Mouse (Mus musculus) hindlimb bud, embryonic 11.5 days (tissue): ENCODE measurements around the gene Cd3g.

Experiments used
- DNase-seq: peaks from one replicate; pipeline ENCODE4 v3.0.0-alpha.2; 2012; ENCODE audit warnings: low read depth, low spot score; ENCODE audit errors: extremely low spot score

Gene Cd3g

DNA sequence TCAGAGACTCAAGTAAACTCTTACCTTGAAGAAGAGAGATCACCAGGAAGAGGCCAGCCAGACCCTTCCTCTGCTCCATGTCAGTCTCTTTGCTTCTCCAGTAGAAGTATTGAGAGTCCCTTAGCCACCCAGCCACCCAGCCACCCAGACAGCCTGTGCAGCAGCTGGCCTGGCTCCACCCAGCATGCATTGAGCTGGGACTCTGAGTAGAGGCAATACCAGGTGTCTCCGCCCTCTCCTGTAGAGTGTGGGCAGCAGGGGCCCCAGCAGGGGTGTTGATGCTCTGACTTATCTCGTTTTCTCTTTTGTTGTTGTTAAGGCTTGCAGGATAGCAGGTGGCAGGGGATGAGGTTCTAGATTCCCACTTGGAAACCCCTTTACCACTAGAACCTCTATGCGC, at the start of gene Cd3g:
Gene Cd3g (minus strand): TSS at position 190 of the 400 bp plus-strand sequence.
- DNase-seq = no peak

DNA sequence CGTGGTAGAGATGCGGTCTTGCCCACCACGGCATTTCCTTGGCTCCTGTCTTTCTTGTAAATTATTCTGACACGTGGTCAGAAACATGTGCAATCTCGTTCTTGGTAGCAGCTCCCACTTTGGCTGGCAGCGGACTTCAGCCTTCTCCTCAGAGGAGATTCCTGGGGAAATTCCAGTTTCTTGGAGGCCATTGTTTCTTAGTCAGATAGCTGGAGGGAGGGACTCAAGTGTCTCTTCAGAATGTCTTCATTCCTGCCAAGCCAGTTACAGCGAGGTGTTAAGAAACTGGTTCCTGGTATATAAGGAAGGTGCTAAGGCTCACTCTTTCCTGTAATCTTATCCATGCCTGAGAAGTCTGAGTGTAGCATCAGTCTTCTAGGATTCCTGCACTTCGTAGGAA, 47.1 kb upstream of the Cd3g start:
- DNase-seq = no peak

DNA sequence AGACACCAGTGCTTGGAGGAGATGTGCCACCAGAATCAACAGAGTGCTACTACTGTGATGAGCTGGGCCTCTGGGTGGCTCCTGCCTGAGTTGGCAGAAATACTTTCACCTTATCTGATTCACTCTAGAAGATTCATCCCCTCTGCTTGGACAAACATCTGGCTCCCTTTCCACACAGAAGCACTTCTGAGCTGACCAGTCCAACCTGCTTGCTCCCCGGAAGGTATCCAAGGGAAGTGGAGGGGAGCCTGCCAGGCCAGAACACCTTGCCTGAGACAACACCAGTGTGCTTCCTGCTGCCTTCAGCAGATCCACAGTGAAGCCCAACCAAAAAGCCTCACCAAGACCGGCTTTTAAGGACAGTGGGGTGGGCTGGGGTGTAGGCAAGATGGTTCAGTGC, 44.0 kb upstream of the Cd3g start:
- DNase-seq = no peak

DNA sequence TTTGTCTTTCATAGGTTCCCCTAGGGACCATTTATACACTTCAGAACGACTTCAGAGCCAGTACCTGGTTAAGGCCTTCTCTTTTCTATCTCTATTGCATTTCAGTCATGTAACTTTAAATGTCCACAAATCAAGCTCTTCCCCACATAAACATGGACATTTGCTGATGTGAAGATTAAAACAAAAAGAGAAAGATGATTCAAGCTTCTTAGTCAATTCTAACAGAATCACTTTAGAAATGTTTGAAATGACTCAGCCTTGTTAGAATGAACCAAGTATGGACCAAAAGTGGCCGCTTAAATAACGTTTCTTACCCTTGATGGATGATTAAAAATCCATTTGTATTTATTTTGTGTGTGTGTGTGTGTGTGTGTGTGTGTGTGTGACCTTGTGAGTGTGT, 43.4 kb upstream of the Cd3g start:
- no peak for DNase-seq

DNA sequence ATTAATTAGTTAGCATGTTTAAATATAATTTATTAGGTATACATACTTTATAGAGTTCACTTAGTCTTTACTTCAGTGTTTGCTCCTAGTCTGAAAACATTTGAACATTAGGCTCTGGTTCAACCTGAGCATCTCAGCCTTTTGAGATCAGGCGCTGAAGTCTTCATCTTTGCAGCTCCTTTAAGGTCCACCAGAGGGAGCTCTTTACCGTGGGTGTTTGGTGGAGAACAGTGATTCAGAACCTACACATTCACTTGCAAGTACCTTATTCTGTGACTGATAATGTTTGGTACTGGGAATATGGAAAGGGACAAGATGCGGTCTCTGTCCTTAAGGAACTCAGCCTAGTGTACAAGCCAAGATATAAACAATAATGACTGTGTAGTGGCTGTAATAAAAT, 42.6 kb upstream of the Cd3g start:
- peak; percentile 73 for DNase-seq

DNA sequence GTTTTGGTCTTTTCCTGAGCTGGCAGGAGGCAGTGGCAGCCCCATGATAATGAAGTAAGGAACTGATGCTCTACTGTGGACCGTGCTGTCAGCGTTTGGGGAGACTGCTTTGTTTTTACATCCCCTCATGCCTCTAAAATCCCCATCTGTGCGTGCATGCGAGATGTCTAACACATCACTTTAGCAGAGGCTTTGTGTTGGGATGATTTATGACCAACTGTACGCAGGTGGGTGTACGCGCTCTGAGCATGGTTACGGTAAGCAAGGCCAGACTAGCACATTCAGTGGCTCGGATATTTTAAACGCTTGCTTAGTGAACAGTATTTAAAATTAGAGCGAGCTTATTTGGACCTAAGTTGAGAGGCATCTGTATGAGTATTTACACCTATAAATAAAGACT, 37.8 kb upstream of the Cd3g start:
- DNase-seq = no peak

DNA sequence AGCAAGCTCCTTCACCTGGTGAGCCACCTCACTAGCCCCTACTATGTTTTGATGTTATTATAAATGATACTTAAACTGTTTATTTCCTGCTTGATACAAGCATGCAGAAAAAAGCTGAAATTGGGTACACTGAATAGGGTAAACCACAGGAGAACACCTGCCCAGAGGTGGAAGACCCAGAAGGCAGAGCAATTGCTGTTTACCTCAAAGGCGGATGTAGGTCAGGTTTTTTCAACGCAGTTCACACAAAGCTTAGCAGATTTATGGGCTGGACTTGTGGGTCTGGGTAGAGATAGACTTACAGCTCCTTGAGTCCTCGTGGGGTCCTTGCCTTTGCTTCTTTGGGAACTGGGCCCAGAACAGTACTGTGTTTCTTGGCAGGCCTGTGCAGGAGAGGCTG, 35.6 kb upstream of the Cd3g start:
- no peak for DNase-seq

DNA sequence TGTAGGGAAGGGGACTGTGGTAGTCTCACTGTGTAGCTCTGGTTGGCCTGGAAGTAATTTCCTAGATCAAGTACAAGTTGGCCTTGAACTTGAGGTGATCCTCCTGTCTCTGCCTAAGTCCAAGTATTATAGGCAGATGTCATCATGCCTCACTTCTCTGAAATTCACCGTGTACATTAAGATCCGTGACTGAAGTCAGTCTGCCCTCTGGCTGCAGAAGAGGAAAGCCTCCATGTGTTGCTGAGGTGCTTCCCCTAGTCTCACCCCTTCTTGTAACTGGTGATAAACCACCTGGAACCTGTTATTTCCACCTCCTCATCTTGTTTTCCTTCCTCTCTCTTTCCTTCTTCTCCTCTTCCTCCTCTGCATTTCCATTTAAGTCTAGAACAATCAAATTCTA, 34.6 kb upstream of the Cd3g start:
- DNase-seq = no peak

DNA sequence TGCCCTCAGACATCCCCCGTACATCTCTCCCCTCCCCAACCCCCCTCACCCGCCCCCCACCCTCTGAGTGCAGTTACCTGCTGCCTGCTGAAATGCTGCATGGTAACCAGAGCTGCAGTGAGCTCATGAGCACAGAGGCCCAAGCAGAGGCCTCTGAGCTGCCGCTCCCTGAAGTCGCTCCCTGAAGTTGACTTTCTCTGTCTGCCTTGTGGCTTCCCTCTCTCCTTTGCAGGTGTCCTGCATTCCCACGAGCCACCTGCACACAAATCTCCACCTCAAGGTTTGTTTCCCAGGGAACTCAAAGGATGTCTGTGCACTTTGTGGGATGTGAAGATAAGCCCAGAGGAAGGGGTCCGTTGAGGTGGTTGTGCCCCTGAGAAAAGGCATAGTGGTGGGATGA, 31.1 kb upstream of the Cd3g start:
- DNase-seq = no peak

DNA sequence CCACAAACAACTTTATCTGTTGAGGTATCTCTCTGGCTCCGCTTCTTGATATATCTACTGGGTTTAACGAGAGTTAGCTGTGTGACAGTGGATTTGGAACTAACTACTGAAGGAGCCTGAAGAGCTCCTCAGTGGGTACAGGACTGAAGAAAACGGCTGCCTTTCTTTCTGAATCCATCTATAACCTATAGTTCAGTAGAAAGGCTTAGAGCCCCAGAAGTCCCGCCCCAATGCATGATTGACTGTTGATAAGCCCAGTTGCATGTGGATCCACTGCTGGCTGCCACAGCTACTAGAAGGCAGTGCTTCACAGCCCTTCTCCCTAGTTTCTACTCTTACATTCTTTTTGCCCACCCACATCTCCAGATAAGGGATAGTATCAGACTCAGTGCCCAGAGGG, 30.2 kb upstream of the Cd3g start:
- DNase-seq = no peak

DNA sequence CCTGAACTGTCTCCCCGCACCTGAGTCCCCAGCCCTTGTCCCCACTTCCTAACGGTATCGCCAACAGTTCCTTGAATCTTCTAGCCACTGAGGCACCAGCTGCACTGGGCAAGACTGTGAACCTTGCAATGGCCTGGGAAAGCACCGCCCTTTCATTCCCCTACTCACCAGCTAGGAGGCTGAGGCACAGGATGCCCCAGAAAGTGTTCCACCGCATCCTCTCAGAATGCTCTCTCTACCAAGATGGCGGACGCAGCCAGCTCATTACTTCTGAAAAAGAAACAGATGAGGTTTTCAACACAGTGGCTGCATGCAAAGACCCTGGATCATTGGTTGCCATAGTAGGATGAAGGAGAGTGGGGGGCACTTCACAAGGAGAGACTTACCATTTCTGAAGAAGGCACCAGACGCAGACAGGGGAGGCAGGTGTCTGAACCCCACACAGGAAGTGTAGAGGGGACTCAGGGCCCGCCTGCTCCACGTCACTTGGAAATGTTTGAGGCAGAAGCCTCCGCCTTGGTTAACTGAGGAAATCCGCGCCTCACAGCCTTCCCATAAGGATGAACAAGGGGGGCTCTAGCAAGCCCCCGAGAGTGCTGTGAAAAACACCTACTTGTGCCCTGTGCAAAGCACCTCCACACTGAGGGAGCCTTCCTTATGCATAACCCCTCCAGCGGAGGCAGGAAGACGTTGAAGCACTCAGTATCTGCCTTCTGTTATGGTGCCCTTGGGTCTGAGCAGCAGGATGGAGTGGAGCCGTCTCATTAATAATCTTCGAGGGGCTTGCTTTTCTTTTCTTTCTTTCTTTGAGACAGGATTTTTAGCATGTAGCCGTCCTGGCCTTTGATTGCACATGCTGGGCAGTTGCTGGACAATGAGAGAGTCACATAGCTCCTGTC, 29.2 kb upstream of the Cd3g start, which contains the start of gene Cd3e:
Gene Cd3e (minus strand): TSS at position 448 of the 899 bp plus-strand sequence.
- DNase-seq = no peak

DNA sequence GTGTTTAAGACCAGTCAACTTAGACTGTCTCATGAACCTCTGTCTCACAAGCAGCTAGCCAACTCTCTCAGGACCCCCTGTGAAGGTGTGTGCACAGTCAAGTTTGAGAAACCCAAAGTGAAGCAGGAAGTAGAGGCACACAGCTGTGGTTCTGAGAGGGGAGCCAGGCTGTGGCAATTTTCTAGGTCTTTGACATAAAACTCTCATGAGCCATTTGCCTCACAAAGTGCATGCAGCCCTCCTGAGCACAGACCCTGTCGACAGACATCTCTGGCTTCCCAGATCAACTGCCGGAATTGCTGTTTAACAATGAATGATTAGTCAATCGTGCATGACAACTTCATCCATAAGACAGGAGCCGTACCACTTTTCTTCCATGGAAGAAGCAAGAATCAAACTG, 28.1 kb upstream of the Cd3g start:
- DNase-seq = no peak

DNA sequence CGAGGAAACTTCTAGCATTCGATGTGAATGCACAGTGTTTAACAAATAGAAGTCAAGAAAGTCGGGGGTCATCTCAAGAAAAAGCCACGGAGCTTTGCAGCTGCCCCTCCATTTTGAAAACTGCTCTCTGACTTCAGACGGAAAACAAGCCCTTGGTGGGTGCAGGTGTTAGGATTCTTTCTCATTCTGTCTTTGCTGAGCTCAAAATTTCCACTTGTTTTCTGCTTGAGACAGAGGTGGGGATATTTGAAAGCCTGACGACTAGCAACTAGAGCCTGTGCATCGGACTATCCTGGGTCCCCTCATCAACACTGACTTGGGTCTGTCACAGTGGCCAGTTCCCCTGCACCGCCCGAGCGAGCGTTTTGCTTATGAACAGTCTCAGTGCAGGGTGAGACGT, 27.2 kb upstream of the Cd3g start:
- no peak for DNase-seq

DNA sequence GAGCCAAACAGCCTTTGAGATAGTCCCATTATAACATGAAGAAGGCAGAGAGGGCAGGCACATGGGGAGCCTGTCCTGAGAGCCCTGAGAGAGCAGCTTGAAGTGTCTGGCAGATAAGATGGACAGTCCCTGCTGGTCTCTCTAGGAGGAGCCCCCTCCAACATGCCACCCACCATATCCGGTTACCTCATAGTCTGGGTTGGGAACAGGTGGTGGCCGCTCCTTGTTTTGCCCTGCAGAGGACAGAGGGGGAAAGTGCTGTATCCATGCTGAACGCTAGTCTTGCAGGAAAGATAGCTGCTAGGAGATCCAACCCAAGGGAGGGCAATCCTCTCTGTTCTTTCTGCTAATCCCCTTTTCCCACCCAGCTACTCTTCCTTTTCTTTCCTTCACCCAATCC, 20.0 kb upstream of the Cd3g start:
- no peak for DNase-seq

DNA sequence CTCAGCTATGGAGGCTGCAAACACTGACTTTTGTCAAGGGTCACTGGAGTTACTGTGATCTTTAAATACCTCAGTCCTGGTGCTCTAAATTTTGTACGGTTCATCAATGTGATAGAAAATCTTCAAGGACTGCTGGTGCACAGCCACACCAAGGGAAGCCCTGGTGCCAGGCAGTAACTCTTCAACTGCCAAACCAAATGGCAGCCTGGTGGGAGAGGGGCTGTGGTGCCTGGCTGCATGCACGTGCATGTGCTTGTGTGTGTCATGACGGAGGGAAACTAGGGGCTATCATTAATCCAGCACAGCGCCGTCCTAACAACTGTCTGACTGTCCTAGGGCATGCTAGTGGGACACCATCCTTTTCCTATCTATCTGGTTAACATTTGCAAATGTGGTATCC, 19.5 kb upstream of the Cd3g start:
- no peak for DNase-seq

DNA sequence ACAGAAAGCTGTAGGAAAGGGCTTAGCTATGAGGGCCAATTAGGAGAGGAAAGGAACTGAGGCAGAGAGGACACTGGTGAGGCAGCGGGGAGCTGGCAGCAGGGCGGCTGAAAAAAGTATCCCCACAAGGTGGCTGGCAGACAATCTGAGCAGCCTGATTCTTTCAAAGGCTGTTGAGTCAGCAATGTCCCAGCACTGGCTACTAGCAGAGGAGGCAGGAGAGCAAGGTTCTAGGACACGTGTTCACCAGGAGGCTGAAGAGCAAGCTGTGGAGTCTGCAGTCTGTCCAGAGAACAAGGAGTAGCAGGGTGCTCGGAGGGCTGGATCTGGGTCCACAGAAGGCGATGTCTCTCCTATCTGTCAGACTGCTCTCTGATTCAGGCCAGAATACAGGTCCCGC, 18.9 kb upstream of the Cd3g start:
- DNase-seq = no peak

DNA sequence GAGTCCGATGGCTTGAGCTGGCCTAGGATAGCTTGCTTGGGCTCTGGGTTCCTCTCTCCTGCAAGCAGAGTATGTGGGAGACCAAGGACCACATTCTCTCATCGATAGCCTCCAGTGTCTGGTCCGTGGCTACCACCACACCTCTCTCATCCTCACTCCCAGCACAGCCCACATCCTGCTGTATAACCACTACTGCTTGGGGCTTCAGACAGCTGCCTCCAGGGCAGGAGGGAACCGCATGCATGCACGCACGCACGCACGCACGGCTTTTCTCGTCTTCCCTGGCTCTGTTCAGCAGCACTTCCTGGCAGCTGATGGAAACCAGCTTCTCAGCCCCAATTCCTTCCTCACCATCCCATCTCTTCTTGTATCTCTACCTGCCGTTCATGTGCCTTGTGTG, 17.9 kb upstream of the Cd3g start:
- no peak for DNase-seq

DNA sequence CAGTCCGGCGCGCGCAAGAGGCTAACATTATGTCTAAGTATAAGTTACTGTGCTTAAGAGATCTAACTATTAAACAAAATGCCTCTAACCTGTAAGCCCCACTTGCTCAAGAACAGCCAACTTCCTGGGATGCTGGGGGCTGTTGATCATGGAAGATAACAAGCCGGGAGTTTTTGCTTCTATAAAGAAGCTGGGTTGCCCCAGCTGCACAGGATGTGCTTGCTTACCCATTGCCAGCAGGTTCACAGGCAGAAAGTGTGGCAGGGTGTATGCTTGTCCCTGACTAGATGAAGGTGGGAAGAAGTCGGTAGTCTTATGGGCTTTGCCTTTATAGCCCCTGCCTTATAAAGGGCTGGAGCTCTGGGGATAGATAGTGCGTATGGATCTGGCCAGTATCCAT, 16.4 kb upstream of the Cd3g start:
- no peak for DNase-seq

DNA sequence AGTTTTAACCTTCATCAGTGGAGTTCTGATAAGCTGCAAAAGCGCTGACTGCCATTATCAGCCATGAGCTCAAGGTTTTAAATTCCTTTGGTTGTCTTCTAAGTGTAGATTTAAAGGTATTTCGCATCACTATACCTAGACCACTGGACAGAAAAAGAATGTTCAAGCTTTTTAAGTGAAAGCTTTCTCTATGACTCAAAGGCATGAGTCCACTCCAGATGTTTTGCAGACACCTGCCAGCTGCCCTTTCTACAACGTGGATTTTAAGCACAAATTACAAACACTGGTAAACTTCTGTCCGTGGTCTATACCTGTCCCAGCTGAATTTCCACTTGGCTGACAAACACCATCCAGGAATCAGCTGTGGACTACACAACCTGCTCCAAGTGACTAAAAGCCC, 14.7 kb upstream of the Cd3g start:
- DNase-seq = no peak

DNA sequence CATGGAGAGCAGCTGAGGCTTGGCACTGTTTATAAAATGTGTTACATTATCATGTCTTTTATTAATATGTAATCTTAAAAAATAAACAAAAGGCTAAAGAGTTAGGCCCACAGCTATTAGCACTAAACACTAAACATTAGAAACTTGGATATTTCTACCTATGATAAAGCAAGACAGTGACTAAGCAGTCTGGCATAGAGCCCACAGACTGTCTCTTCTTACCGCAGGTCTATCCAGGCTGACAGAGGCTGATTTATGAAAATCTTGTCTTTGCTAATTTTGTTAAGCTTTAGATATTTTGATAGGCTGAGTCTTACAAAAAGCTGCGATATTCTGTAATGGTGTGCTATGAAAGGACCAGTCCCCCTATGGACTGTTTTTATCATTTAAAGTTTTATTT, 13.0 kb upstream of the Cd3g start:
- no peak for DNase-seq

DNA sequence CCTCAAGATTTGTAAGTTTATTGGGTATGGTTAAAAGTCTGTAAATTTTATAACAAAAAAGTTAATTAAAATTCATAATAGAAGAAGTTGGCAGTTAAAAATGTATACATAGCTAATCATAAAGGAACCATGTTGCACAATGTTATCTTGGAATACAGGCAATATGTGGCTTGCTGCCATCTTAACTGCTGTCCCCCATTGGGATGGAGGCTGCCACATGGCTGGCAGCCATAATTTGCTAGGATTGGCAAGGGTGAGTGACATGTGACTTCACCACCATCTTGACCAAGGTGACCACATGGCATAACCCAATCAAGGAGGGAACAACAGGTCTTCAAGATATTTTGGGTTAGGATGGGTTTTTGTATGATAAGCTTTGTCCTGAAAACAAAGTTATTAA, 12.0 kb upstream of the Cd3g start:
- no peak for DNase-seq

DNA sequence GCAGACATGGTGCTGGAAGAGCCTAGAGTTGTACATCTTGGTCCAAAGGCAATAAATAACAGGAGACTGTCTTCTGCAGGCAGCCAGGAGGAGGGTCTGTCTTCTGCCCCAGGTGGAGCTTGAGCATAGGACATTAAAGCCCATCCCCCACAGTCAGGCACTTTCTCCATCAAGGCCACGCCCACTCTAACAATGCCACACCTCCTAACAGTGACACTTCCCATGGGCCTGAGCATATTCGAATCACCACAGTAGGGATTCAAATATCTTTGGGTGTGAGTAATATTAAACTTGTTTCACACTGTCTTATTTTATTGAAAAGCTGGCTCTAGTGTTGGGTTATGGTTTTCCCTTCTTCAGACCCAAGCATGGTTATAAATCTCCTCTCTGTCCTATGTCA, 11.6 kb upstream of the Cd3g start:
- no peak for DNase-seq

DNA sequence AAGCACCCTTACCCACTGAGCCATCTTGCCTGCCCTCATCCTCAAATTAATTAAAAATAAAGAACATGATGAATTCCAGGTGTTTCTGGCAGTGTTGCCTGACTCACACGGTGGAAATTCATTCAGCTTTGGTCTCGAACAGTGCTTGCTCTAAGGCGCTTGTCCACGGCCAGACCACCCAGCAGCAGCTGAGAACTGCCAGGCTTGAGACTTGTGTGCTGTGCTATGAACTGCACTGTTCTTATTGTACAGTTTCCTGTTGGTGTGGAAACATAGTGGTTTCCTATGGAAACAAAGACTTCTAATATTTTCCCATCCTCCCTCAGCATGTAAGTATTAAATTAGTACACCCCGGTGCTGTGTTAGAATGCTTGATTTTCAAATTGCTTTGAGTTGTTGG, 6.7 kb upstream of the Cd3g start:
- DNase-seq = no peak
